Mouse (Mus musculus) ovary, postnatal 14 days (tissue): Measurements from ENCODE around the gene Ccdc144b.
A peak's percentile ranks its signal among the peaks of the same experiment; 100 is the strongest.

Experiments
- DNase-seq: peaks from one replicate; pipeline ENCODE4 v3.0.0; 2022; ENCODE audit warnings: low spot score

Ccdc144b gene

GRCm38 (mm10) chr3:36053447-36053846 lies at the start of gene Ccdc144b:
Ccdc144b (minus strand) TSS chr3:36053547.
- DNase-seq: no peak

- no peak for DNase-seq
These were observed 42.0 kb upstream of the Ccdc144b start for GRCm38 (mm10) chr3:36095371-36095770.

- no peak for DNase-seq
These were observed 34.2 kb upstream of the Ccdc144b start for GRCm38 (mm10) chr3:36087591-36087990.

GRCm38 (mm10) chr3:36085394-36085793 lies 32.0 kb upstream of the Ccdc144b start:
- no peak for DNase-seq

- DNase-seq: no peak
These were observed 30.0 kb upstream of the Ccdc144b start for GRCm38 (mm10) chr3:36083381-36083780.

GRCm38 (mm10) chr3:36082843-36083242 lies 29.5 kb upstream of the Ccdc144b start:
- no peak for DNase-seq

GRCm38 (mm10) chr3:36080741-36081140 lies 27.4 kb upstream of the Ccdc144b start:
- DNase-seq: no peak

- no peak for DNase-seq
These were observed 26.5 kb upstream of the Ccdc144b start for GRCm38 (mm10) chr3:36079886-36080285.

GRCm38 (mm10) chr3:36077386-36077785 lies 24.0 kb upstream of the Ccdc144b start:
- no peak for DNase-seq

- no peak for DNase-seq
These were observed 22.1 kb upstream of the Ccdc144b start for GRCm38 (mm10) chr3:36075466-36075865.

GRCm38 (mm10) chr3:36074231-36074630 lies 20.9 kb upstream of the Ccdc144b start:
- no peak for DNase-seq

- DNase-seq: no peak
These were observed 17.7 kb upstream of the Ccdc144b start for GRCm38 (mm10) chr3:36071047-36071446.

- no peak for DNase-seq
These were observed 17.1 kb upstream of the Ccdc144b start for GRCm38 (mm10) chr3:36070436-36070835.

- DNase-seq: no peak
These were observed 14.4 kb upstream of the Ccdc144b start for GRCm38 (mm10) chr3:36067731-36068130.

- peak; percentile 92 for DNase-seq
These were observed 12.7 kb upstream of the Ccdc144b start, which contains the start of gene Acad9 for GRCm38 (mm10) chr3:36065843-36066651. Acad9 (plus strand) TSS chr3:36065979.

GRCm38 (mm10) chr3:36065166-36065565 lies 11.8 kb upstream of the Ccdc144b start:
- DNase-seq: no peak

- no peak for DNase-seq
These were observed 11.3 kb upstream of the Ccdc144b start for GRCm38 (mm10) chr3:36064592-36065061.

GRCm38 (mm10) chr3:36060096-36060850 lies 6.9 kb upstream of the Ccdc144b start:
- DNase-seq: peak; percentile 58

GRCm38 (mm10) chr3:36049106-36049505 lies 4.2 kb downstream of the Ccdc144b start:
- no peak for DNase-seq

- no peak for DNase-seq
These were observed 8.3 kb downstream of the Ccdc144b start for GRCm38 (mm10) chr3:36045086-36045485.

GRCm38 (mm10) chr3:36044520-36044919 lies 8.8 kb downstream of the Ccdc144b start:
- no peak for DNase-seq

GRCm38 (mm10) chr3:36031740-36032510 lies 21.4 kb downstream of the Ccdc144b start:
- no peak for DNase-seq
